Mouse (Mus musculus): ENCODE results near the gene Rpl29. TPM values are rescaled to one million over a fixed set of nuclear protein-coding genes. Genes with fewer than 3 reads are reported as not detected.

Gene Rpl29
- total RNA-seq, 2 experiments from 2014 or later: 260 to 265 TPM

DNA sequence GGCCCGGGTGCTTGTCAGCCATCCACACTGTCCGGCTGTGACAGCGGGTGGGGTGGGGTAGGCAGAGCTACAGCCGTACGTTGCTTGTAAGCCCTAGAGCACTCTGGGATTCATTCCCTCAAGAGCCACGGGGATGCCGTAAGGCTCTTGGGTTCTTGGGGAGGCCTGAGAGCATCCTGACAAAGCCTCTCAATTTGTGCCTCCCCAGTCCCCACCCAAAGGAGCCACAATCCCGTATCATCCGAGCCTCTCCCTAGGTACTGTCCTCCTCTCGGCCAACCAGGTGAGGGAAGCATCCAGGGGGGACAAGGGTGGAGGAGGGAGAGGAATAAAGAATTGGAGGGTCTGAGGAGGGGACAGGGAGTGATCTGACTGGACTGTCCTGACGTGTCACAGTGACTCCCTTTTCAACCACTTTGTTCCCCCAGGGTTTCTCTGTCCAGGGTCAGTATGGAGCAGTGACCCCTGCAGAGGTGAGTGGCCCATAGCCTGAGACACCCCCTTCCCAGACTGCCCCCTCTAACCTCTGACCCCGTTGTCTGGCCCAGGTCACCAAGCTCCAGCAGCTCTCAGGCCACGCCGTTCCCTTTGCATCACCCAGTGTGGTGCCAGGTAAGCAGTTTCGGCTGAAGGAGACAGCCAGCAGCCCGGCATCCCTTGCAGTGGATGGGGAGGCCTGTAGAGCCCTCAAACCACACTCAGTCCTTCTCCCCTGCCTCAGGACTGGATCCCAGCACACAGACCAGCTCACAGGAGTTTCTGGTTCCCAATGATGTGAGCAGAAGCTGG is 32.6 kb downstream of the Rpl29 start:
- Histone ChIP-seq H3K27ac (peak overlapping the region; percentile 69; the same call in 1 of the 2 replicates), H3K4me3 (no peak overlapping the region; the same call in 1 of the 2 replicates)
- no peak for DNase-seq (ENCODE audit: low spot score in 2 of 2)
- TF ChIP-seq CTCF (conservative IDR thresholded peaks at IDR 0.05): no peak

DNA sequence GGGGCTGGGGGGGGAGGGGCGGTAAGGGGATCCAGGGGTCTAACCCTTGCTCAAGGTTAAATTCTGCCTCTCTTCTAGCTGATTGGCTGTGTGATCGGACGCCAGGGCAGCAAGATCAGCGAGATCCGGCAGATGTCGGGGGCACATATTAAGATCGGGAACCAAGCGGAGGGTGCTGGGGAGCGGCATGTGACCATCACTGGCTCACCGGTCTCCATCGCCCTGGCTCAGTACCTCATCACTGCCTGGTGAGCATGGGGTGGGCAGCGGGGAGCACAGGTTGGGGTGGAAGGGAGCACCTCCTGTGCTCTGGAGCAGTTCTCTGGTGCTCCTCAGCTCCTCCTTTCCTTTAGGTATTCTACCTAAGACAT is 33.2 kb downstream of the Rpl29 start:
- no peak overlapping the region; the same call in 1 of the 2 replicates for H3K27ac ChIP-seq
- no peak overlapping the region for H3K4me3 ChIP-seq
- no peak for TF ChIP-seq CTCF (conservative IDR thresholded peaks at IDR 0.05)

DNA sequence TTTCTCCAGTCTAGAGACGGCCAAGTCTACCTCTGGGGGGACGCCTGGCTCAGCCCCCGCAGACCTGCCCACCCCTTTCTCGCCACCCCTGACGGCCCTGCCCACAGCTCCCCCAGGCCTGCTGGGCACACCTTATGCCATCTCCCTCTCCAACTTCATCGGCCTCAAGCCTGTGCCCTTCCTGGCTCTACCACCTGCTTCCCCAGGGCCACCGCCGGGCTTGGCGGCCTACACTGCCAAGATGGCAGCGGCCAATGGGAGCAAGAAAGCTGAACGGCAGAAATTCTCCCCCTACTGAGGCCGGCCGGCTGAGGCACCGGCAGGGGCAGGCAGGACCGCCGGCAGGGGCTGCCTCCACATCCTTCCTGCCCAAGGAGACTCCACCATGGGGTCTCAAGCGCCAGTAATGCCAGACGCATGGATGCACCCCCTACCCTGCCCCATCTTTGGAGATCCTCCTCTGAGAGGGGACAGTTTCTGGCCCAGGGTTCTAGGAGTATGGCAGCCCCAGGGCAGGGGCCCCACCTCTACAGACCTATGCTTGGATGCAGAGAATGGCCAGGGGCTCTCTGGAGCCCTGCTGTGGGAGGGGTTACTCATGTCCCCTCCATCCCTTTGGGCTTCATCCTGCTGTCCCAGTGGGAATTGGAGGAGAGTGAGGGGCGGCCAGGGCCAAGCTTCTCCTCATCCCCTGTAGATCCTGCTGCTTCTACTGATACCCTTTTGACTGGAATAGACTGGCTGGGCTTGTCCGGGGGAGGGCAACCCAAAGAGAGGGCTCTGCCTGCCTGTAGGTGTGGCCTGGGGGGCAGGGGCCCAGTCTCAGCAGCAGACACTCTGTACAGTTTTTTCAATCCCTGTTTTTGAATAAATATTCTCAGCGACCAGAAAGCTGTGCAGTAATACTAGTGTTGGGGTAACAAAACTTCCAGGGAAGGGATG is 34.1 kb downstream of the Rpl29 start:
- H3K4me3 ChIP-seq: no peak overlapping the region
- DNase-seq (ENCODE audit: low spot score in 2 of 2): no peak
- TF ChIP-seq CTCF (conservative IDR thresholded peaks at IDR 0.05): no peak
- peak overlapping the region; percentile 99 for H3K27ac ChIP-seq

More for the DNA sequence above, 33.2 kb downstream of the Rpl29 start:
- DNase-seq (ENCODE audit: low spot score in 2 of 2): no peak

DNA sequence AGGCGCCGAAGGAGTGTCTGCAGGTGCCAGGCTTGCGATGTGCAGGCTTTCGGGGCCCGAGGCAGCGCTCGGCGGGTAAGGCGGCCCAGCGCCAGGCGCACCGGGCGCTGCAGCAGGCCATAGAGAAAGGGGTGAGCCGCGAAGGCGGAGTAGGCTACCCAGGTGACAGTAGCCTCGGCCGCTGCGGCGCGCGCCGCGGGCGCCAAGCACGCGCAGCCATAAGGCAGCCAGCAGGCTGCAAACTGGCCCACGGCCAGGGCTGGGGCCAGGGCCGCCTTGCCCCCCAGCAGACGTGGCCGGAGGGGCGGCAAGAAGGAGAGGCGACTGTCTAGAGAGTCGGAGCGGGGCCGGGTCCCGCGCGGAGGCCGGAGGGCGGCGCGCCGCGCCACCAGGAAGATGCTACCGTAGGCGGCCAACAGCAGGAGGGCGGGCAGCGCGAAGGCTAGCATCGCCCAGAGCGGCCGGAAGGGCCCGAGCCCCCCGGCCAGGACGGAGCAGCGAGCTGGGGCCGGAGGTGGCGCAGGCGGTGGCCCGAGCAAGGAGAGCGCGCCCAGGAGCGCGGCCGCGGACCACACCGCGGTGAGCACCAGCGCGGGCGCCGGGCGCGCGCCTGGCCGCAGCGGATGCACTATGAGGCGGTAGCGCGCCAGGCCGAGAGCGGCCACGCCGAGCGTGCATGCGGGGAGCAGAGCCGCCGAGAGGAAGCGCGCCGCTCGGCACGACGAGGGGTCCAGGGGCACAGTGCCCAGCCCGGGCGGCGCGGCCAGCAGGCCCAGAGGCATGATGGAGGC is 35.7 kb downstream of the Rpl29 start:
- H3K4me3 ChIP-seq: peak overlapping the region; percentile 75
- TF ChIP-seq CTCF (conservative IDR thresholded peaks at IDR 0.05): no peak; the same call in 1 of the 2 replicates
- H3K27ac ChIP-seq: peak overlapping the region; percentile 99
- peak in 1 of 2 experiments; percentile 72 for DNase-seq (ENCODE audit: low spot score in 2 of 2)

DNA sequence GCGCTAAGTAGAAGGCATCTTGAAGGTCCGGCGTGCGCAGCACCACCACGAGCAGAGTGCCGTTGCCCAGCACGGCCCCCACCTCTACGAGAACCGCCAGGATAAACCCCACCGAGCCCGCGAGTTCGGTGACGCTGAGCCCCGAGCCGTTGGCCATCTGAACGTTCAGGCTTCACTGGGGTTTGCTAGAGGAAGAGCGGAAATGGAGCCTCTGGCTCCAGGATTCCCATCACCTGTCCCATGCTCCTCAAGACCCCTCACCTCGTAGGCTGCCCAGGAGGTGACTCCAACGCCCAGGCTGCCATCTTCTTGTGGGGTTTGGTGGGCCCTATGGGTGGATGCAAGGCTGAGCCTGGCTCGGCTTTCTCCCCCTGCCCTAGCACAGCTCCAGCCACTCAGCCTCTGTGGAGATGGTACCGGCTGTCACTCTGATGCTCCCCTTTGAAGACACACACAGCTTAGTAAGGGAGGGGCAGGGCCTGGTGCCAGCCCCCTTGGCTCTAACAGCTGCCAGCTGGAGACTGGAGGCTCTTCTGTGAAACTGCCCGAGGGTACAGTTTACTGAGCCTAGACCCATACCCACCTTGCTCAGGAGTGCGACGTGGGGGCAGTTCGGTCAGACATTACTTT is 36.4 kb downstream of the Rpl29 start, which contains the start of gene Gpr62:
TSS of gene Gpr62 (minus strand) at position 368 of the 630 bp plus-strand sequence.
- Histone ChIP-seq H3K27ac (peak within 1 kb of the TSS; percentile 99), H3K4me3 (peak within 1 kb of the TSS; percentile 75)
- no peak for TF ChIP-seq CTCF (conservative IDR thresholded peaks at IDR 0.05)
- peak; percentile 67 to 78 for DNase-seq (ENCODE audit: low spot score in 2 of 2)

DNA sequence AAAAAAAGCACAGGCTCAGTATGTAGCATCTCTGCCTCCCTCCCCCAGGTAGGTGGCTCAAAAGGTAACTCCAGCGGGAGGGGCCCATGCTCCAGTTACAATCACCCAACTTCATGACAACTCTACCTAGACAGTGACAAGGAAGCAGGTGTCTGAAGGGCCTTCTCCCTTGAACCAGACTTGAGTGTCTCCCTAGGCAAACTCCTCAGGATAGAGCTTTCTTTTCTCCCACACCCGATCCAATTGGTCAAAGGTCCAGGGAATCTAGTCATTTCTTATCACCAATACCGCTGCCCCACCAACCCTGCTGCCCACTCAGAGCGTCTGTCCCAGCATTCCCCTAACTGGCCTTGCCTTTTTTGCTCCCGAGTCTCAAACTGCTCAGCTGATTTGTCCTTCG is 37.5 kb downstream of the Rpl29 start:
- Histone ChIP-seq H3K4me3 (no peak overlapping the region), H3K27ac (no peak overlapping the region)
- DNase-seq (ENCODE audit: low spot score in 2 of 2): no peak
- TF ChIP-seq CTCF (conservative IDR thresholded peaks at IDR 0.05): no peak

DNA sequence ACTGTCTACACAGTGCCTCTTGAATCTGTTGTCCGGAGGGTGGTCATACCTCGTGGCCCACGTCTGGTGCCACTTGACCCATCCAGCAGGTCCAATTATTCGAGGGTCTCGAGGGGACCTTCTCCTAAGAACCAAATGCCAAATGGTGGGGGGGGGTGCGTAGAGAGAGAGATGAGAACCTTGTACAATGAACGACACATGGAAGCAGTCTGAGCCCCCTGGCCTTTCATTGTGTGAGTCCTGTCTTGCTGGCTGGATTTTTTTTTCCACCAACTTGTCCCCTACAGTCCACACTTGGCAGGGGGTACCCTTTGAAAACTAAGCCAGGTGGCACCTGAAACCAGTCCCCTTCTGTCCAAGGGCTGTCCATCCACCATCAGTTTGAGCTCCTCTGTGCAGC is 38.5 kb downstream of the Rpl29 start:
- no peak for DNase-seq (ENCODE audit: low spot score in 2 of 2)
- TF ChIP-seq CTCF (conservative IDR thresholded peaks at IDR 0.05): no peak
- Histone ChIP-seq H3K4me3 (no peak overlapping the region), H3K27ac (no peak overlapping the region)

DNA sequence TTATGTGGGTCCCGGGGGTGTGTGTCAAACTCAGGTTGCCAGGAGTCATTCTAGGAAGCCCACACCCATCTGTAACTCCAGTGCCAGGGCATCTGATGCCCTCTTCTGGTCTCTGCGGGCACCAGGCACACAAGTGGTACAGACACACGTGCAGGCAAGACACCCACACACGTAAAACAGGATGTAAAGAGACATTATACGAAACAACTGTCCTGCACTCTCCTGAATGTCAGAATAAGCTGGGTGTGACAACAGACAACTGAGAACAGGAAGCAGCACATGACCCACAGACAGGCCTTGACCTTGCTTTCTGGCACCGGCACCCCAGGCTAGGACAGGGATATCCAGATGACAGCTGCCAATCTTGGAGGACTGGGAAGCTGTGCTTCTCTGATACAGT is 40.1 kb downstream of the Rpl29 start:
- Histone ChIP-seq H3K27ac (no peak overlapping the region), H3K4me3 (no peak overlapping the region)
- TF ChIP-seq CTCF (conservative IDR thresholded peaks at IDR 0.05): peak; percentile 19; the same call in 1 of the 2 replicates
- no peak for DNase-seq (ENCODE audit: low spot score in 2 of 2)

DNA sequence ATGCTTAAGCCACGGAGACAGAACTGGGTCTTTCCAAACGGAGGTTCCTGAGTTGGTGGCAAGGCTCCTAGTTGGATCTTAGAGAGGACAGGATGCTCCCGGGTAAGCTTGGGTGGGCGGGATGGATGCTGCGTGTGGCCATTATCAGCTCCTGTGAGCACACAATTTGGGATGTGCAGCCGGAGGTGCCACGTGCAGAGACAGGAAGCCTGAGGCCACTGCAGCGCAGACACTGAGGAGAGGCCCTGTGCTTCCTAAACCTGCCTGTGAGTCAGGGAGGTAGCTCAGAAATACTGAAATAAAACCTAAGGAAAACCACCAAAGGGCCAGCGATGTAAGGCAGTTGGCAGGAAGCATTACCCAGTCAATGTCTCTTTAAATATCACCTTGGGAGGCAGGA is 40.5 kb downstream of the Rpl29 start:
- Histone ChIP-seq H3K27ac (no peak overlapping the region), H3K4me3 (no peak overlapping the region)
- TF ChIP-seq CTCF (conservative IDR thresholded peaks at IDR 0.05): no peak
- DNase-seq (ENCODE audit: low spot score in 2 of 2): no peak

DNA sequence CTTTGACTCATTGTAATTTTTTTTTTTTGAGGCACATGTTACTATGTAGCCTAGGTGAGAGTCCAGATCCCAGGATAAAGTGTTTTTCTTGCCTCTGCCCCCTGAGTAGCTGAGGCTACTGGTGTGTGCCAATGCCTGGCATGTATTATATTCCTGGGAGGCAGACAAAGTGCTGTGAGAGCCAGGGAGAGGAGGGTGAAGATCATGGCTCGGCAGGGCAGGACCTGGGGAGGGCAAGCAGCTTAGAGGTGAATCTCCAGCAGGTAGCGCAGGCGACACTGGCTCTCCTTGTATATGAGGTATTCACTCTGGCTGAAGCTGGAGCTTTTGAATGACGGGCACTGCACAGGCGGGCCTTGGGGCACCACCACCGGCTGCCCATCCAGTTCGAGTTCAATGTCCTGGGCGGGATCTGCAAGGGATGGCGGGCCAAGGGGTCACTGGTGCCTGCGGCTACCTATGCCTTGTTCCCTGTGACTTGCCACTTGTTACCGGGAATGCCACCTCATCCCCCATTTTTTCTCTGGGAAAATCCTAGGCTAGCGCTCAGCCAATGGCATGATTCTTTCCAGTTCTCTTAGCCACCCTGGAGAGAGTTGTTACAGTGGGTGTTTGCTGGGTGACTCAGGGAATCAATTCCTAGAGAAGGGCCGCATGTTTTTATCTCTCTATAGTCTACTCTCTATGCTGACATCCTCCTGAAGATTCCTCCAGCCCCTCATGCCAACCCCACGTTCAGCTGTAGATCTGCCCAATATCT is 41.9 kb downstream of the Rpl29 start:
- no peak for DNase-seq (ENCODE audit: low spot score in 2 of 2)
- peak overlapping the region; percentile 77 for H3K27ac ChIP-seq
- TF ChIP-seq CTCF (conservative IDR thresholded peaks at IDR 0.05): no peak
- no peak overlapping the region for H3K4me3 ChIP-seq

DNA sequence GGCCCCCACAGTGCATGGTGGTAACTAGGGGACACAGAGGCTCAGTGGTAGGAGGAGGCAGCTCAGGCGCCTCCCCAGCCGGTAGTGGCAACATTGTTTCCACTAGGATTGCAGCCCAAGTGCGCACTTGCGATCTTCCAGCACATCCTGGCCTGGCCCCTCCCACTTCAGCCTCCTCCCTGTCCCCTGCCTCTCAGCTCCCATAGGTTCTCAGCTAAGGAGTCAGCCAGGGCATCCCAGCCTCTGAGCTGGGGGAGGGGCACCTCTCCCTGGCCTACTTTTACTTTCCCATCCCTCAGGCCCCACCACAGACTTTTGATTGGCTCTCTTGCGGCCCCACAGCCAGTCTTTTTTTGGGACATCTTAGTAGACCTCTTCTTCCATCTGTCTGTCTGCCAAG is 42.6 kb downstream of the Rpl29 start:
- DNase-seq (ENCODE audit: low spot score in 2 of 2): peak in 1 of 2 experiments; percentile 15
- peak overlapping the region; percentile 77 for H3K27ac ChIP-seq
- H3K4me3 ChIP-seq: no peak overlapping the region
- no peak for TF ChIP-seq CTCF (conservative IDR thresholded peaks at IDR 0.05)

Data from layer of hippocampus, adult 2 months (tissue).